Mouse (Mus musculus) heart, adult 11 months (tissue): ENCODE measurements at regions not wholly inside any gene's neighbourhood (a gene's known extent, or its start where the extent isn't known, plus 50 kb on each side); places are given as distances from the start of the nearest gene placed in this dataset.
A peak's percentile ranks its signal among the peaks of the same experiment; 100 is the strongest.

ENCODE experiments used
- DNase-seq: peaks from one replicate; pipeline ENCODE4 v3.0.0; 2022

DNA sequence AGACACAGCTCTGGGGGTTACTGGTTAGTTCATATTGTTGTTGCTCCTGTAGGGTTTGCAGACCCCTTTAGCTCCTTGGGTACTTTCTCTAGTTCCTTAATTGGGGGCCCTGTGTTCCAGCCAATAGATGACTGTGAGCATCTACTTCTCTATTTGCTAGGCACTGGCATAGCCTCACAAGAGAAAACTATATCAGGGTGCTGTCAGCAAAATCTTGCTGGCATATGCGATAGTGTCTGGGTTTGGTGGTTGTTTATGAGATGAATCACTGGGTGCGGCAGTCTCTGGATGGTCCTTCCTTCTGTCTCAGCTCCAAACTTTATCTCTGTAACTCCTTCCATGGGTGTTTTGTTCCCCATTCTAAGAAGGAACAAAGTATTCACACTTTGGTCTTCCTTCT, 897.9 kb upstream of the Edil3 start:
- DNase-seq, result peak; percentile 50

DNA sequence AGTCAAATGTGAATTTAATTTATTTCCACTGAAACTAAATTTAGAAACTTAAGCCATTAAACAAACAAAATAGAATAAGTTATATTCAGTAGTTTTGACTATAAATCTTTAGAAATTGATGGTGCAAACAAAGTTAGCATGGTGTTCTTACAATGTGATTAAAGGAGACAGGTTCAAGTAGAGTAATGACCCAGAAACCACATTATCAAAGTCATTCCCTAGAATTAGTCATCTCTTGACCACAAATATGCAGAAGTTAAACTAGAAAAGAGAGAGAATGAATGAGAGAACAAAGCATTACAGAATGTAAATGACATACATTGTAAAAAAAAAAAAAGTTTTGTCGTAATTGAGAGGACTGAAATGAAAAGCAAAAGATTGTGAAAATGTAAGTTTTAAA, 892.7 kb upstream of the Edil3 start:
- no peak for DNase-seq
